Mouse (Mus musculus) CD8-positive naive resting alpha-beta T cell, adult 57 days (primary cell): ENCODE results near the gene AI854703. TPM values are rescaled to one million over a fixed set of nuclear protein-coding genes. Genes with fewer than 3 reads are reported as not detected.

Experiments used
- total RNA-seq: library from RNA; stranded (reverse); gene quantifications from one replicate; pipeline ENCODE4 v1.2.4, GENCODE M21; 2023

AI854703 gene
- total RNA-seq, result 0.77 TPM

GRCm38 (mm10) chr6:48626464-48626863 is at the start of gene AI854703:
Gene AI854703 (plus strand): TSS chr6:48626764.

GRCm38 (mm10) chr6:48589194-48589750 is 37.3 kb upstream of the AI854703 start, which contains the start of gene Gm45021:
Gene Gm45021 (plus strand): TSS chr6:48589610.

GRCm38 (mm10) chr6:48593158-48594042 is 33.2 kb upstream of the AI854703 start, which contains the start of the genes Repin1 and Gm44965:
Gene Repin1 (plus strand): TSS chr6:48593883.
Gene Gm44965 (plus strand): TSS chr6:48593941.

DNA sequence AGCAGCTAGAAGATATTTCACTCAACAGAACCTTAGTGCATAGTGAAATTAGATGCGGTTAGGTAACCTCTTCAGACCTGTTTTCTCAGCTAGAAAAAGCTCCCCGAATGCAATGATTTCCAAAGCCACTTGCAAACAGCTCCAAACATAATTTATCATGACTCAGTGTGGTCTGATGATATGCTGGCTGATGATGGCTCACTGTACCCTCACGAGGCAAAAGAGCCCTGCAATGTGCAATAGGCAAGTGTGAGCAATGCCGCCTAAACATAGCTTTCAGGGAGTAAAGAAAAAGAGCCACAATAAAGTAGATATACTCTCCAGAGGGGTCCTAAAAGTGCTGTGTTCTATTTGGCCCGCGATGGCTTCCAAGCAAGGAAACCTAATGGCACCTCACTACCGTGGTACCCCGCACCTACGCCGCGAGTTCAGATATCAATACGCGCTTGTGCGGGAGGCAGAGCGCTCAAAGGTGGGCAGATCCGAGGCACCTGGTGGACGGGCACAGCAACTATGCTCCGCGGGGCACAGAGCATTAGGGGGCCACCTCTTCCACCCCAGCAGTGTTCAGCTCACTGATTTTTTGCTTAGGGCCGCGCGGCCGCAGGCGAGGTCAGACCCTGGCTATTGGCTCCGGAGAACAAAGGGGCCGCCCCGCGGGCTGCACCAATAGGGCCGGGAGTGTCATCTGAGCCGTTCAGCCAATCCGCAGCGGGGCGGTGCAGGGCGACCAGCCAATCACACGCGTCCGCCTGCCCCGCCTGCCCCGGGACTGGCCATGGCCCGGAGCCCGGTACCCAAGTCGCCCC is 25.1 kb upstream of the AI854703 start, which contains the start of gene Zfp775:
Gene Zfp775 (plus strand): TSS at position 793 of the 809 bp plus-strand sequence.

DNA sequence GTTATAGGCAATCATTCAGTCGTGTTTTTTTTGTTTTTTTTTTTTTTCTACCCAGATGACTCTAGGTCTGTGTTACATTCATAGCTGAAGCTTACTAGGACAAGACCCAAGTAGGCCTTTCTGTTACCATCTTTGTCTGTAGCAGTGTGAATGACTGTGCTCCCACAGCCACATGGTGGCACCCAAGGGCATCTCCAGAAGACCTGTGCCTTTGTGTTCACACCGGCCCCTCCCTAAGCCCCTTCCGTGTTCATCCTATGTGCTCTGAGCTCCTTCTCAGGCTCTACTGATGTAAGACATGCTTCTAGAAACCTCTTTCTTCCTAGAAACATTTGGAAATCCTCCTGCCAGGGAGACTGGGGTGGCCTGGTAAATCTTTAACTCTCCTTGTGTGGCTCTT is 20.4 kb downstream of the AI854703 start, which contains the start of gene Gimap8:
Gene Gimap8 (plus strand): TSS at position 240 of the 400 bp plus-strand sequence.

GRCm38 (mm10) chr6:48675931-48676859 is 49.6 kb downstream of the AI854703 start, which contains the start of gene Gimap9:
Gene Gimap9 (plus strand): TSS chr6:48676129.

Other genes with a start within 250 kb of the AI854703 start
- 37.7 TPM for gene Krba1, start 231.2 kb upstream of the AI854703 start, total RNA-seq
- 3.0 TPM for gene Zfp467, start 180.9 kb upstream of the AI854703 start, total RNA-seq
- 0.37 TPM for gene Sspo, start 178.5 kb upstream of the AI854703 start, total RNA-seq
- gene Atp6v0e2, start 89.1 kb upstream of the AI854703 start, total RNA-seq, result 0.61 TPM
- 51.7 TPM for gene Lrrc61, start 72.0 kb upstream of the AI854703 start, total RNA-seq
- not detected for gene Rarres2, start 54.0 kb upstream of the AI854703 start, total RNA-seq
- not detected for gene Gm45021, start 37.2 kb upstream of the AI854703 start, total RNA-seq
- 1.7 TPM for gene Repin1, start 32.9 kb upstream of the AI854703 start, total RNA-seq
- not detected for gene Gm44965, start 32.8 kb upstream of the AI854703 start, total RNA-seq
- 5.0 TPM for gene Zfp775, start 24.7 kb upstream of the AI854703 start, total RNA-seq
- gene Gimap8, start 20.5 kb downstream of the AI854703 start, total RNA-seq, result 126 TPM
- 157 TPM for gene Gimap9, start 49.4 kb downstream of the AI854703 start, total RNA-seq
- gene Gimap4, start 57.8 kb downstream of the AI854703 start, total RNA-seq, result 194 TPM
- 1,380 TPM for gene Gimap6, start 81.5 kb downstream of the AI854703 start, total RNA-seq
- 19.7 TPM for gene Gm28053, start 91.8 kb downstream of the AI854703 start, total RNA-seq
- 33.3 TPM for gene Gimap7, start 91.9 kb downstream of the AI854703 start, total RNA-seq
- gene Gimap1, start 112.3 kb downstream of the AI854703 start, total RNA-seq, result 115 TPM
- 161 TPM for gene Gimap5, start 119.4 kb downstream of the AI854703 start, total RNA-seq
- 406 TPM for gene Gimap3, start 144.1 kb downstream of the AI854703 start, total RNA-seq
- 2.6 TPM for gene Tmem176a, start 214.2 kb downstream of the AI854703 start, total RNA-seq
- gene Tmem176b, start 214.7 kb downstream of the AI854703 start, total RNA-seq, result 9.1 TPM
- gene Aoc1, start 246.1 kb downstream of the AI854703 start, total RNA-seq, result not detected